Mouse (Mus musculus): Measurements from ENCODE around the gene Zmat1. TPM values are rescaled to one million over a fixed set of nuclear protein-coding genes. Genes with fewer than 3 reads are reported as not detected.
"Not testable (repeated sequence)": the region's sequence is repeated elsewhere in the genome, so short reads cannot be mapped to it uniquely, and the experiment has no call there.

The Zmat1 gene
- 1 to 10 TPM; 8.3 TPM for total RNA-seq (2021)
- long read RNA-seq, partial matches to known transcripts, result 0 of 4 reads
- long read RNA-seq, other reads (novel, unspliced or antisense), result 3 of 4 reads

DNA sequence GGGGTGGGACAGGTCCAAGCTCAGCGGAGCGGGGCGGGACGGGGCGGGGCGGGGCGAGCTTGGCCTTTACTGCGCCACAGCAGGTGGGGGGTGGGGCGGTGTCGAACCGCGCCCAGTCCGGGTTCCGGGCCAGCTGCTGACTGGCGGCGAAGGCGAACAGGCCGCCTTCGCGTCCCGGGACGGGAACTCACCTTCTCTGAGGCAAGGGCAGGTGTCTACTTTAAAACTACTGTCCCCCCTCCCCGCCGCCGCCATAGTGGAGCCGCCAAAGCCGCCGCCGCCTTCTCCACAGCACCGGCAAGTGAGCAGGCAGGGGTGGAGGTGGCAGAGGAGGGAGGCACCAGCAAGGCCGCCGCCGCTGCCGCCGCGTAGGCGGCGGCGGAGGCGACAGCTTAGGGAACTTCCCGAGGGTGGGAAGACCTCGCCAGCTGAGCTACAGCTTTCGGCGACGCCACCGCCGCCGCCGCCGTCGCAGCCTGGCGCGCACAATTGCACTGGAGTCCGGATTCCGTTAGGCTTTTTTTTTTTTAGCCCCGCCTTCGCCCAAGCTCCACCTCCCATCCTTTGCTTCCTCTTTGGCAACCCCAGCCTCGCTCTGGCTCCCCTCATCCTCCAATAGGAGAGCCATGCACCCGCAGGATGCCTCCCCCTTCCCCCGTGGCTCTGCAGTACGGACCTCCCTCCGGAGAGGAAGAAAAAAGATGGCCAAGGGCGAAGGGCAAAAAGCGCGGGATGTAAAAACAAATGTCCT lies at the start of gene Zmat1:
Zmat1 (minus strand) TSS at position 490 of the 751 bp plus-strand sequence.
- DNase-seq (ENCODE audit: low spot score in 2 of 2), result peak; percentile 77 to 82

DNA sequence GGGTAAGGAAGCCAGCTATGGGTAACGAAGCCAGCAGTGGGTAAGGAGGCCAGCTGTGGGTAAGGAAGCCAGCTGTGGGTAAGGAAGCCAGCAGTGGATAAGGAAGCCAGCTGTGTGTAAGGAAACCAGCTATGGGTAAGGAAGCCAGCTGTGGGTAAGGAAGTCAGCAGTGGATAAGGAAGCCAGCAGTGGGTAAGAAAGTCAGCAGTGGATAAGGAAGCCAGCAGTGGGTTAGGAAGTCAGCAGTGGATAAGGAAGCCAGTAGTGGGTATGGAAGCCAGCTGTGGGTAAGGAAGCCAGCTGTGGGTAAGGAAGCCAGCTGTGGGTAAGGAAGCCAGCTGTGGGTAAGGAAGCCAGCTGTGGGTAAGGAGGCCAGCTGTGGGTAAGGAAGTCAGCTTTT lies 44.9 kb upstream of the Zmat1 start:
- not testable (repeated sequence) for DNase-seq (ENCODE audit: low spot score in 2 of 2)

DNA sequence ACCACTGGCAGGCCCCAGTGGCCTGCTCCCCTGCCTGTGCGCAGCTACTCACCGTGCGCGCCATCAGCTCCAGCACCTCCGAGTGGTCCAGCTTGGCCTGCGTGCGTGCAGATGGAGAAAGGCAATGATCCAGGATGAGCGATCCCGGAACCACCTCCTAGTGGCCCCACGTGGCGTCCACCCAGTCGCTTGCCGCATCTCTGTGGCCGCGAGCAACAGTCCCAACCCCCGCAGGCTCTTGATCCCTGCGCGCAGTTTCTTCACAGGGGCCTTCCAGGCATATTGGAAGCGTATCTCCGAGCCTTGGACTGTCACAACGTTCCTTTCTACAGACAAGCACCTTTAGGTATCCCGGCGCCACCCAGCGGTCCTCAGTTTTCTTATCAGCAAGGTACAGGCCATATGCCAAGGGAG lies 27.0 kb upstream of the Zmat1 start:
- DNase-seq (ENCODE audit: low spot score in 2 of 2), result peak in 1 of 2 experiments; percentile 4

- no peak for DNase-seq (ENCODE audit: low spot score in 2 of 2)
Measured at GRCm38 (mm10) chrX:135025135-135025534, 16.1 kb upstream of the Zmat1 start.

DNA sequence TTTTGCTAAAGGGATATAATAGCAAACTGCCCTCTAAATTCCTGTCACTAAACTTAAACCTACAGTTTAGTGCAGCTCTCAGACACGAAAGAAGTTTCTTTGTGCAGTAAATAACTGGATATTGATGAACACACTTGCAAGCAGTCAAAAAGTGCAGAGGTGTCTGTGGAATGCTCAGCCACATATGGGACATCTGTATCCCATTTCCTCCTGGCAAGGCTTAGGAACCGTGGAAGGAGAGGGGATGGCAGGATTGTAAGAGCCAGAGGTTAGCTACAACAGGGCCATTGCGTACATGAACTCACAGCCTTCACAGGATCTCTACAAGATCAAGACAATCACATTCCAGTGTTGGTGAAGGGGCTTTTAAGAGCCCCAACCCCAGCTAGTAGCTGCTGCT lies 2.4 kb upstream of the Zmat1 start:
- no peak for DNase-seq (ENCODE audit: low spot score in 2 of 2)

DNA sequence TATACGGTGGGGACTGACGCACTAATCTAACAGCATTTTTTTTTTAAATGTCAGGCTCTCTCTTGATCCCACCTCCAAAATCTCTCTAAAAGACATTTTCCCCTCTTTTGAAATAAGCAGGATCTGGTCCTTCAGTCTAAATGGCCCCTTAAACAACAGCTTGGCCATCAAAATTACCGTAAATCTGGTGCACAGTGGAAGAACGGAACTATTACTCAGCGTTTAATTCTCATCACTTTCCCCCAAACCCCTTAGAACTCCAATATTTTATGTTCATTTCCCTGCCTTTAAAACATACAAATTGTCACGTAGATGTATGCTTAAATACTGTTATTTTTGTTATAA lies 434 bp upstream of the Zmat1 start:
- DNase-seq (ENCODE audit: low spot score in 2 of 2), result no peak

GRCm38 (mm10) chrX:135008021-135008420 lies 988 bp downstream of the Zmat1 start:
- DNase-seq (ENCODE audit: low spot score in 2 of 2), result no peak

GRCm38 (mm10) chrX:134964546-134964945 lies 44.5 kb downstream of the Zmat1 start, which contains the start of gene Nxf2:
Nxf2 (minus strand) TSS chrX:134964754.
- no peak for DNase-seq (ENCODE audit: low spot score in 2 of 2)

DNA sequence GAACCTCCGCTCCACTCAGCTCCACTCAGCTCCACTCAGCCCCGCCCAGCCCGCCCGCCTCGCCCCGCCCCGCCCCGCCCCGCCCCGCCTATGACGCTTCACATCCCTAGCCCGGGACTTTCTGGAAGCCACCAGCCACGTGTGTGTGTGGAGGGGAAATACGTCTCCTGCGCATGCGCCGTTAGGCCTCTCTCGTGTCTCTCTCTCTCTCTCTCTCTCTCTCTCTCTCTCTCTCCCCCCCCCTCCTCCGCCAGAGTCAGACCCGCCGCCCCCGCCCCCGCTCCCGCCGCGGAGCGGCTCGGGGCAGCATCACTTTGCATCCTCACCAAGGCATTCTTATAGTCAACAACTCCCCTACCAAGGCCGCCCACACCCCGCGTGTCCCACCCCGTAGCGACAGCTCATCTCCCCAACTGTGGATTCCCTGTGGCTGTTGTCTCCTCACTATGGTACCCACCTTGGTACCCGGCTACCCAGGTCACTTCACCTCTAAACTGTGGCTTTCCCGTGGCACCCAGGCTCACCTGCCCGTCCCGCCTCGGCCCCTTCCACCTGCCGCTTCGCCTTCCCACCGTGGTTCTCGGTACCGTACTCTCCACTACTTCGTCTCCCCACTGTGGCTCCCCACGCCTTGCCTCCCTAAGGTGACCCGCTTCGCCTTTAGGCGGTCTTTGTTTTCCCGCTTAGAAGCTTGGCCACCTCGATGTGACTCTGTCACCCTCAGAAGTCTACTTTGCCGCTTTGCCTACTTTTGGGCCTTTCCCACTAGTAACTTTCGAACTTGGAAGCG lies 45.5 kb downstream of the Zmat1 start:
- DNase-seq (ENCODE audit: low spot score in 2 of 2), result peak; percentile 31 to 34

DNA sequence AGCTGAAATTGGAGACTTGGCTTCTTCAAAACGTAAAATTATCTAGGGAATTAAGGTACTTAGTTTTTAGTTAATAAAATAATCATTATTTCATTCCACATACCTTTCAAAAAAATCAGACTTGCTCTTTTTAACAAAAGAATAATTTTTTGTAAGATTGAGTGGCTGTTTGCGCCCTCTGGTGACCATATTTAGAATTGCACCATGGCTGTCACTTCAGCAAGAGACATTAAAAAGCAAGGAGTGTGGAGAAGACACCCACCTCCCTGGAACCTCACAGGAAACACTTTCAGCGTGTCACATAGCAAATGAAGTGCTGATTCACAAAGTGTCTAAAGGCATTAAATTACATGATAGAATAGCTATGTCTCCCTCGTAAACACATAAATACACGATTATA lies 78.6 kb downstream of the Zmat1 start:
- peak; percentile 45 to 60 for DNase-seq (ENCODE audit: low spot score in 2 of 2)

DNA sequence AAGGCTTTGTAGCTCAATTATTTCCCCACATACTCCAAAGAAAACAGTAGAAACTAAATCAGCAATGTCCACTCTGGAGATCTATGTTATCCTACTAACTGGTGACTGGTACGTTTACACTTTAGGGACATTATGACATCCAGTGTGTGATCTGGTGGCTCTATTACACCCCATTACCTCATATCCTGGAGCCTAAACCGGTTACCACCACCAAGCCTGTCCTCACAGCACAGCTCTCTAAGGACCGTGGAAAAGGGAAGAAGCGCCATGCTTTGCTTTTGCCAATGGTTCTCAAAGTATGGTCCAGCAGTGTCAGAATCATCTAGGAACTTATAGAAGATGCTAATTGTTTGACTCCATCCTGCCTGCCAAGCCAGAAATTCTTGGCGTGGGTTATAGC lies 79.1 kb downstream of the Zmat1 start:
- no peak for DNase-seq (ENCODE audit: low spot score in 2 of 2)

- DNase-seq (ENCODE audit: low spot score in 2 of 2), result peak; percentile 29 to 49
Measured at GRCm38 (mm10) chrX:134925058-134925457, 84.0 kb downstream of the Zmat1 start.

DNA sequence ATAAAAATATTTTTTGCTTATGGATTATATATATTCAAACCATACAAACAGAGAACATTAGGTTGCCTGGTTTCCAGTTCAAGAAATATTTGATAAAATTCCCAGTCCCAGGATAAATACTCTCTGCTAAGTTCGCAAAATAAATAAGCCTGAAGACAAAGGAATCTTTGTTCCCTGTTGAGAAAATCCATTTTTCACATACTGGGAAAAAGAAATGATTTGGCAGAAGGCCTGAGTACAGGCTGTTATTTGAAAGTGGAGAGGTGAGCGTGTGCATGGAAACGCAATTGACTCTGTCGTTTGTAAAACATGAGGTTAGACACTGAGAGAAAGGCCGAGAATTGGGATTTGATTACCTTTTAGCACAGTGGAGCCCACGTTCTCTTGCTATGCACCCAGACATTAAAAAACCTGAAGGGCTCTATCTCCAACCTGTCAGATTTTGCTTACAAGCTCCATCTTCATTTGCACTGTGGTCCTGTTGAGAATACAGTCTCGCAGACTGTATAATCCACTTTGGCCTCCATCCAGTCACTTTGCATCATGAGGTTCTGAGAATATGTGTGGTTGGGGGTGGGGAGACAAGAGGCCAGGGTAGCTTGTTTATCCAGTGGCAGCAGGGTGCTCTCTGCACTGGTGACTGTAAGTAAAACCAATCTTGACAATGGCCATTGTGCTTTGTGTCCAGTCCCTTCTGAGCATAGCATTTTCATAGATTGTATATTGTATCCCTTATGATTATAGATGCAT lies 85.2 kb downstream of the Zmat1 start:
- no peak for DNase-seq (ENCODE audit: low spot score in 2 of 2)

Other genes starting within 250 kb of the Zmat1 start
- gene Armcx2, start 200.0 kb downstream of the Zmat1 start, total RNA-seq (2021), result 10 to 100 TPM; 79.1 to 88.7 TPM
- not detected for gene Nxf2, start 44.5 kb downstream of the Zmat1 start, total RNA-seq (2021)
- not detected for gene Gm15023, start 168.4 kb upstream of the Zmat1 start, total RNA-seq (2021)
- gene Tceal6, start 201.5 kb upstream of the Zmat1 start, total RNA-seq (2021), result 10 to 100 TPM; 60.0 to 82.1 TPM

All from layer of hippocampus, postnatal 10 days (tissue).